8 mouse cellular contexts compared by ENCODE assay signal in genomic region chr10:58498516-58498915, GRCm38 (mm10). TPM values are rescaled to one million over a fixed set of nuclear protein-coding genes. Genes with fewer than 3 reads are reported as not detected.
A peak's percentile ranks its signal among the peaks of the same experiment; 100 is the strongest.
DNase-seq lines count a peak whose midpoint lies in the region; TF ChIP-seq lines count a peak whose summit lies in the region.

No protein-coding gene starts in this region.

- H3K9ac ChIP-seq in heart, adult 2 months (ENCODE audit: low read depth, low read length): no peak overlapping the region; the same call in 1 of the 2 replicates
- H3K9ac ChIP-seq in ES-E14 (ENCODE audit: insufficient read depth, low read depth, low read length, poor library complexity, severe bottlenecking): peak overlapping the region; percentile 90

- no peak for DNase-seq in heart, adult 2 months
- no peak for DNase-seq in heart, postnatal 25 days (ENCODE audit: low spot score)
- DNase-seq in ES-E14 (ENCODE audit: low read depth, low spot score): no peak
- DNase-seq in hindbrain, embryonic 10.5 days (ENCODE audit: low spot score): no peak
- DNase-seq in frontal cortex, postnatal 36 days (ENCODE audit: low spot score in 2 of 2): no peak
- no peak for DNase-seq in spleen, adult 18-20 months
- no peak for DNase-seq in left cerebral cortex, postnatal 4 days

- TF ChIP-seq CTCF in heart, adult 2 months (IDR thresholded peaks at IDR 0.05): no peak

- 56% methylated on average over 2 of the region's 2 CpGs for WGBS in heart, adult 2 months
- WGBS in hindbrain, embryonic 10.5 days: 57% methylated on average over 2 of the region's 2 CpGs
- WGBS in macrophage (ENCODE audit: missing documents): 20% methylated on average over 2 of the region's 2 CpGs

- TF ChIP-seq POLR2A in heart, adult 2 months (IDR thresholded peaks at IDR 0.05; ENCODE audit: insufficient read depth, low read depth, low read length): no peak

- H3K79me2 ChIP-seq in heart, adult 2 months (replicated peaks; ENCODE audit: control insufficient read depth, insufficient read depth, low read length): no peaks in the 10 kb centered on the region
- H3K79me2 ChIP-seq in macrophage (ENCODE audit: inconsistent target): no peaks in the 10 kb centered on the region

- no peaks in the 10 kb centered on the region for H3K9me3 ChIP-seq in ES-E14 (ENCODE audit: control insufficient read depth, insufficient read depth, low read depth, low read length)
- no peaks in the 10 kb centered on the region for H3K9me3 ChIP-seq in hindbrain, embryonic 10.5 days

- no peak overlapping the region for H3K27ac ChIP-seq in heart, adult 2 months
- H3K27ac ChIP-seq in ES-E14 (ENCODE audit: insufficient read depth, low read depth, low read length, poor library complexity, severe bottlenecking): no peak overlapping the region; the same call in 1 of the 2 replicates
- H3K27ac ChIP-seq in hindbrain, embryonic 10.5 days: peak overlapping the region; percentile 94
- peak overlapping the region; percentile 54; the same call in 1 of the 2 replicates for H3K27ac ChIP-seq in macrophage

- in situ Hi-C loops in ES-E14 (cut with MboI; ENCODE audit: low sequenced_read_pairs in 2 of 2, unreplicated experiment in 2 of 2): loop anchor here in 1 of 2 experiments (25.0 kb wide), 1 partner anchor 986 kb away; no protein-coding TSS in a partner anchor

- intact Hi-C loops in heart, adult 2 months (cut with DNase I): loop anchor here (5.0 kb wide), 2 partner anchors 51 to 241 kb away; partner anchors contain the start of genes Gcc2 and Ranbp2
- intact Hi-C loops in heart, postnatal 25 days (cut with DNase I): loop anchor here (5.0 kb wide), 1 partner anchor 51 kb away; the partner anchor contains the start of gene Ranbp2
- intact Hi-C loops in left cerebral cortex, postnatal 4 days (cut with DNase I): no loop called here

- no peaks in the 10 kb centered on the region for H3K27me3 ChIP-seq in heart, adult 2 months (ENCODE audit: control insufficient read depth, insufficient read depth, low read length)
- H3K27me3 ChIP-seq in hindbrain, embryonic 10.5 days (ENCODE audit: insufficient read depth, poor library complexity, severe bottlenecking): no peaks in the 10 kb centered on the region

- no peak for TF ChIP-seq EP300 in heart, adult 2 months (IDR thresholded peaks at IDR 0.05; ENCODE audit: insufficient read depth, low read depth, low read length)

- H3K4me3 ChIP-seq in heart, adult 2 months: peak overlapping the region; percentile 99
- H3K4me3 ChIP-seq in ES-E14 (ENCODE audit: insufficient read depth in 1 of 2, low read depth in 1 of 2, low read length in 2 of 2, poor library complexity in 1 of 2, severe bottlenecking in 1 of 2) (peak overlapping the region; percentile 73 to 80), macrophage (ENCODE audit: inconsistent target) (peak overlapping the region; percentile 62)
- H3K4me3 ChIP-seq in hindbrain, embryonic 10.5 days: peak overlapping the region; percentile 77

- peaks cover 2% of the 10 kb centered on the region for H3K4me1 ChIP-seq in heart, adult 2 months (ENCODE audit: control insufficient read depth, insufficient read depth, low read length)
- H3K4me1 ChIP-seq in ES-E14 (ENCODE audit: control insufficient read depth in 2 of 2, insufficient read depth in 2 of 2, low read length in 2 of 2, poor library complexity in 1 of 2): peaks cover 0 to 3% of the 10 kb centered on the region in 2 experiments; a peak in 2 of 4 replicates
- H3K4me1 ChIP-seq in hindbrain, embryonic 10.5 days (replicated peaks): peaks cover 15% of the 10 kb centered on the region

- no peaks in the 10 kb centered on the region; the same call in 1 of the 2 replicates for H3K36me3 ChIP-seq in heart, adult 2 months (ENCODE audit: control insufficient read depth, insufficient read depth, low read length)
- H3K36me3 ChIP-seq in ES-E14 (ENCODE audit: control insufficient read depth, insufficient read depth, low read length, poor library complexity, severe bottlenecking): peaks cover 3% of the 10 kb centered on the region
- peaks cover 35% of the 10 kb centered on the region for H3K36me3 ChIP-seq in hindbrain, embryonic 10.5 days
- peaks cover 16% of the 10 kb centered on the region for H3K36me3 ChIP-seq in macrophage (ENCODE audit: inconsistent target)

TF ChIP-seq in ES-E14, 5 proteins besides CTCF, POLR2A, EP300 and RAD21:
- no peak for TF ChIP-seq HCFC1 (IDR thresholded peaks at IDR 0.05; ENCODE audit: borderline replicate concordance, insufficient read depth, low read length)
- no peak for TF ChIP-seq ZNF384 (IDR thresholded peaks at IDR 0.05; ENCODE audit: low read depth, low read length)
TF ChIP-seq in ES-E14: peak in this region for 0.

RNA-seq across cellular contexts. Expression of gene Ccdc138, which starts 0.8 kb away (rescaled TPM):
- under 1 TPM; 0.43 to 0.70 TPM for total RNA-seq in heart, adult 2 months (2021)
- 0.21 and 0.23 TPM in 2 replicates for polyA plus RNA-seq in heart, adult 2 months (2012; rRNA removed)
- total RNA-seq in heart, postnatal 25 days (2021): under 1 TPM; 0.50 to 0.75 TPM
- total RNA-seq in ES-E14 (2012; rRNA removed): 6.6 and 8.0 TPM in 2 replicates
- polyA plus RNA-seq in hindbrain, embryonic 10.5 days (2016; fragmentation: Nextera tagmentation; extraction: Ambion mirVana): 12.6 and 14.4 TPM in 2 replicates
- total RNA-seq in macrophage (2018; cell fraction: chromatin; rRNA removed): 10 to 100 TPM in 1 of 26 experiments, 1 to 10 TPM in 25; 1.6 to 12.1 (median 5.5) TPM
- total RNA-seq in macrophage (2018; cell fraction: cytosol; rRNA removed): 1 to 10 TPM in 18 of 26 experiments, under 1 TPM in 8; 0.61 to 1.5 (median 1.1) TPM
- 10 to 100 TPM in 1 of 26 experiments, 1 to 10 TPM in 25; 1.9 to 11.2 (median 4.4) TPM for total RNA-seq in macrophage (2018; cell fraction: nucleus; rRNA removed)
- 1.2 to 1.4 TPM (median 1.3 TPM) in 3 replicates for polyA plus RNA-seq in macrophage (2018)
- total RNA-seq in left cerebral cortex, postnatal 4 days (2021): 1 to 10 TPM; 7.5 to 8.0 TPM

RNA-seq across cellular contexts. Expression of gene Ranbp2, which starts 51.8 kb away (rescaled TPM):
- 10 to 100 TPM; 47.5 to 53.5 TPM for total RNA-seq in heart, adult 2 months (2021)
- polyA plus RNA-seq in heart, adult 2 months (2012; rRNA removed): 3.2 and 9.5 TPM in 2 replicates
- total RNA-seq in heart, postnatal 25 days (2021): 10 to 100 TPM; 43.9 to 50.9 TPM
- total RNA-seq in ES-E14 (2012; rRNA removed): 108 and 124 TPM in 2 replicates
- polyA plus RNA-seq in hindbrain, embryonic 10.5 days (2016; fragmentation: Nextera tagmentation; extraction: Ambion mirVana): 17.7 and 27.6 TPM in 2 replicates
- 100 to 1,000 TPM; 269 to 646 (median 355) TPM for total RNA-seq in macrophage (2018; cell fraction: chromatin; rRNA removed)
- 100 to 1,000 TPM in 13 of 26 experiments, 10 to 100 TPM in 13; 67.9 to 133 (median 100) TPM for total RNA-seq in macrophage (2018; cell fraction: cytosol; rRNA removed)
- 100 to 1,000 TPM; 193 to 534 (median 297) TPM for total RNA-seq in macrophage (2018; cell fraction: nucleus; rRNA removed)
- 49.6 to 52.6 TPM (median 52.6 TPM) in 3 replicates for polyA plus RNA-seq in macrophage (2018)
- total RNA-seq in left cerebral cortex, postnatal 4 days (2021): 10 to 100 TPM; 59.5 to 63.3 TPM

Comparison
In these comparisons a context has a peak if more than half of its experiments do, and no peak if none do; other contexts are left out.
1. H3K27ac ChIP-seq: peak in hindbrain, embryonic 10.5 days (single experiment) and macrophage (single experiment); none in heart, adult 2 months (single experiment) and ES-E14 (single experiment).
2. Peak in every context shown above with its lines, with median percentiles within 50 percentile points of each other: H3K4me3 ChIP-seq.